Mouse (Mus musculus) megakaryocyte progenitor cell, adult 5-6 weeks (primary cell): ENCODE measurements around the gene Slc29a2. TPM values are rescaled to one million over a fixed set of nuclear protein-coding genes. Genes with fewer than 3 reads are reported as not detected.

Experiments
- ATAC-seq: replicated peaks from 2 replicates; pipeline ENCODE4 v1.8.0; 2016; ENCODE audit warnings: mild to moderate bottlenecking, moderate TSS enrichment, inconsistent platforms; ENCODE audit not compliant: poor library complexity
- total RNA-seq, 2 experiments: library from RNA; stranded (forward) in 1 of 2; stranded (reverse) in 1 of 2; fragments of 157-497, 149-512 nt in 1 of 2; fragments of 200-1000 nt in 1 of 2; gene quantifications; 2 replicates each; pipeline versions ENCODE4 v1.2.3 to v1.2.4; 2015 to 2017

Gene Slc29a2
- total RNA-seq, 2 experiments from 2014 or later = 2.9 to 3.6 TPM

GRCm38 (mm10) chr19:5057876-5058775, 34.5 kb downstream of the Slc29a2 start:
- ATAC-seq = no peak

GRCm38 (mm10) chr19:5058801-5059771, 35.4 kb downstream of the Slc29a2 start:
- no peak for ATAC-seq

GRCm38 (mm10) chr19:5060365-5061330, 37.0 kb downstream of the Slc29a2 start:
- ATAC-seq = no peak

- no peak for ATAC-seq
These were observed 38.4 kb downstream of the Slc29a2 start for GRCm38 (mm10) chr19:5062041-5062440.

- ATAC-seq = no peak
These were observed 38.8 kb downstream of the Slc29a2 start for GRCm38 (mm10) chr19:5062446-5062845.

- no peak for ATAC-seq
These were observed 41.4 kb downstream of the Slc29a2 start for GRCm38 (mm10) chr19:5065104-5065503.

GRCm38 (mm10) chr19:5067040-5067799, 43.6 kb downstream of the Slc29a2 start:
- ATAC-seq = peak; percentile 85

GRCm38 (mm10) chr19:5067867-5068569, 44.4 kb downstream of the Slc29a2 start, which contains the start of gene Cd248:
Gene Cd248 (plus strand): TSS chr19:5068078.
- no peak for ATAC-seq

- no peak for ATAC-seq
These were observed 45.0 kb downstream of the Slc29a2 start for GRCm38 (mm10) chr19:5068570-5069234.

- no peak for ATAC-seq
These were observed 45.8 kb downstream of the Slc29a2 start for GRCm38 (mm10) chr19:5069486-5069885.

- no peak for ATAC-seq
These were observed 46.3 kb downstream of the Slc29a2 start for GRCm38 (mm10) chr19:5069978-5070377.

- ATAC-seq = no peak
These were observed 47.4 kb downstream of the Slc29a2 start for GRCm38 (mm10) chr19:5071077-5071476.

GRCm38 (mm10) chr19:5071545-5072369, 48.1 kb downstream of the Slc29a2 start:
- peak; percentile 73 for ATAC-seq

GRCm38 (mm10) chr19:5072389-5073019, 48.8 kb downstream of the Slc29a2 start:
- no peak for ATAC-seq

GRCm38 (mm10) chr19:5073028-5073427, 49.4 kb downstream of the Slc29a2 start:
- ATAC-seq = 0 out of 2 replicates have a peak, but pooled peaks have one; percentile 38

GRCm38 (mm10) chr19:5073518-5073917, 49.9 kb downstream of the Slc29a2 start:
- no peak for ATAC-seq

- no peak for ATAC-seq
These were observed 55.6 kb downstream of the Slc29a2 start for GRCm38 (mm10) chr19:5079279-5079678.
